Mouse (Mus musculus) limb, embryonic 11.5 days (tissue): Measurements from ENCODE around the gene Gm36864. TPM values are rescaled to one million over a fixed set of nuclear protein-coding genes. Genes with fewer than 3 reads are reported as not detected.

Source experiments
- ATAC-seq: fragments of 200-750 bp; cut with Nextera tagmentation; 2 replicates; pipeline ENCODE4 v1.8.0; 2017; ENCODE audit warnings: low read depth; ENCODE audit not compliant: insufficient number of reproducible peaks, low FRiP score, low TSS enrichment
- DNase-seq: peaks from one replicate; pipeline ENCODE4 v3.0.0-alpha.2; 2015; ENCODE audit warnings: low spot score
- H3K27ac ChIP-seq: fragments of 300-500 bp; sonication (generic); replicated peaks from 2 replicates; pipeline ENCODE4 v1.5.1; 2014; ENCODE audit warnings: low read depth, mild to moderate bottlenecking, low read length
- H3K27me3 ChIP-seq: fragments of 300-500 bp; sonication (generic); 2 replicates; pipeline ENCODE4 v1.6.1; 2014; ENCODE audit warnings: mild to moderate bottlenecking, low read length, mixed read lengths; ENCODE audit not compliant: control insufficient read depth, insufficient read depth
- H3K36me3 ChIP-seq: fragments of 300-500 bp; sonication (generic); 2 replicates; pipeline ENCODE4 v1.6.1; 2014; ENCODE audit warnings: mild to moderate bottlenecking, low read length, moderate library complexity, mixed read lengths; ENCODE audit not compliant: control insufficient read depth, insufficient read depth
- H3K4me1 ChIP-seq: fragments of 300-500 bp; sonication (generic); 2 replicates; pipeline ENCODE4 v1.6.1; 2014; ENCODE audit warnings: low read length, mixed read lengths; ENCODE audit not compliant: control insufficient read depth, insufficient read depth
- H3K4me2 ChIP-seq: fragments of 300-500 bp; sonication (generic); 2 replicates; pipeline ENCODE4 v1.6.1; 2014; ENCODE audit warnings: low read depth, mild to moderate bottlenecking, moderate library complexity; ENCODE audit not compliant: severe bottlenecking
- H3K4me3 ChIP-seq: fragments of 300-500 bp; sonication (generic); 2 replicates; pipeline ENCODE4 v1.5.1; 2014; ENCODE audit warnings: low read depth, low read length
- H3K9ac ChIP-seq: fragments of 300-500 bp; sonication (generic); 2 replicates; pipeline ENCODE4 v1.6.1; 2014; ENCODE audit warnings: mild to moderate bottlenecking, low read length
- H3K9me3 ChIP-seq: fragments of 300-500 bp; sonication (generic); 2 replicates; pipeline ENCODE4 v1.6.1; 2016; ENCODE audit warnings: low read length; ENCODE audit not compliant: control insufficient read depth
- WGBS: fragments of 180-500 bp; shearing (Covaris S2); extraction: QIAGEN DNeasy Blood & Tissue Kit; methylation state at CpG from one replicate; pipeline ENCODE4 v1.1.7; 2014; 5-methylcytosine and 5-hydroxymethylcytosine counted together
- polyA plus RNA-seq: library from polyadenylated mRNA; unstranded; fragments of >200 nt; fragmentation: Nextera tagmentation; extraction: Ambion mirVana; gene quantifications from 2 replicates; pipeline ENCODE4 v1.2.1, GENCODE M21; 2014

The Gm36864 gene
- polyA plus RNA-seq, 1 experiment from 2014 or later = not detected

DNA sequence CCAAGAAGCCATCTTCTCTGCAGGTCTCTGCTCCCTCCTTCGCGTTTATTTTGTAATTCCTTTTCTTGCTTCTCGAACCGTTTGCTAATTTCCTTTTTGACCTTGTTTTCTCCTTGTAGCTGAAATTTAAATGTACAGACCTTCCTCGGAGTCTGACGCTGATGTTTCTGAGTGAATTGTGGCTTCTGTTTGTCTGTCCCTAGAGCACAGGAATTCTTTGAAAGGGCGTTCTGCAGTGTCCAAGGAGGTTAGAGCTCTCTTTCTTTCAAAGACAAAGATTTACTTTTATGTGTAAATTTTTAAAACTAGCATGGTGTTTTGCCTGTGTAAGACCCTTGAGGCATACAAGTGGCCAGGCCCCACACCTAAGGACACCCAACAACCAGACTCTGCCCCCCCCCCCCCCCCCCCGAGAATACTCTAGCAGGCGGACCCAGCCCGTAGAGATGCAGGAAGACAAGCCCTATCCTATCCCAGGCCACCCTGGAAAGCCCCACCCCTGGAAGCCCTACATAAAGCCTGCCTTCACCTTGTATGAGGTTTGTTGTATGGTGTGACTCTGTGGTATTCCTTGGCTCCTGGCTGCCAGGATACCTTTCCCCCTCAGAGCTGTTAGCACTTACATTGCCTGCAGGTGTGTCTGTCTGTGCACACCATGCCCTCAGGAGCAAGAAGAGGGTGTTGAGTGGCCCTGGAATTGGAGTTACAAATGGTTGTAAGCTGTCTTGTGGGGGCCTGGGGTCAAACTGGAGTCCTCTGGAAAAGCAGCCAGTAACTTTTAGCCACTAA is 40.7 kb downstream of the Gm36864 start:
- H3K9me3 ChIP-seq = no peaks in the 10 kb centered on the region
- H3K4me2 ChIP-seq = no peak overlapping the region
- whole genome bisulfite sequencing = 75% methylated on average over 10 of the region's 10 CpGs
- H3K4me1 ChIP-seq = no peaks in the 10 kb centered on the region
- no peak overlapping the region for H3K4me3 ChIP-seq
- H3K27ac ChIP-seq = no peak overlapping the region
- H3K27me3 ChIP-seq = peaks cover 3% of the 10 kb centered on the region; the same call in 1 of the 2 replicates
- ATAC-seq (no peak), DNase-seq (no peak)
- no peak overlapping the region for H3K9ac ChIP-seq
- H3K36me3 ChIP-seq = no peaks in the 10 kb centered on the region

DNA sequence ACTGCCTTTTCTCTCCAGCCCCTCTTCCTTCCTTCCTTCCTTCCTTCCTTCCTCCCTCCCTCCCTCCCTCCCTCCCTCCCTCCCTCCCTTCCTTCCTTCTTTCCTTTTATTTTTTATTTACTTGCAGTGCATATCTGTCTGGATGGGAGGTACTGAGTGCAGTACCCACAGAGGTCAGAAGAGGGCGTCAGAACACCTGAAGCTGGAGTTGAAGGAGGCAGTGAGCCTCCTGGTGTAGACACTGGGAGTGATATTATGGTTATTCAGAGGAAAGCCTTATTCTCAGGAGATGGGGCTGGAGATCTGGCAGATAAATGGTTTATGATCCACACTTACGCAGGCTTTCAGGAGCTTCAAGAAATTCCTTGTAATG is 41.3 kb downstream of the Gm36864 start:
- DNase-seq = peak; percentile 66
- Histone ChIP-seq H3K9me3 (no peaks in the 10 kb centered on the region), H3K4me3 (no peak overlapping the region), H3K4me2 (no peak overlapping the region), H3K27ac (no peak overlapping the region), H3K27me3 (peaks cover 3% of the 10 kb centered on the region; the same call in 1 of the 2 replicates), H3K4me1 (no peaks in the 10 kb centered on the region), H3K36me3 (no peaks in the 10 kb centered on the region), H3K9ac (no peak overlapping the region)
- 44% methylated on average over 2 of the region's 2 CpGs for WGBS
- ATAC-seq = no peak

DNA sequence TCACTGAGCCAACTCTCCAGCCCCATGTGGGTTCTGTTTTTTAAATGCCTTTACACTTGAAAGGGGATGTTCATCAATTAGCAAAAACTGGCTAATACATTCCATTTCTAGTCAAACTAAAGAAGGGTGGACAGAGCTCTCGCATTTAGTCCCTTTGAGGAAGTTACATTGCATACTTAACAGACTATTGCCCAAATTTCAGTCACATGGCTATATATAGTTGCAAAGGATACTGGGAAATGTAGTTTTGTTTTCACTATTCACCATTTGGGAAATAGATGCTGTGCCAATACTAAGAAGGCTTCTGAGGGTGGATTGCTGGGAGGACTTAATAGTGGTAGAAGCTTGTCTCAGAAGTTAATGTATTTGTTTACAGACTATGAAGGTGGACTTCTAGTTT is 45.0 kb downstream of the Gm36864 start:
- Histone ChIP-seq H3K27ac (no peak overlapping the region), H3K9me3 (no peaks in the 10 kb centered on the region), H3K4me3 (no peak overlapping the region), H3K27me3 (no peaks in the 10 kb centered on the region), H3K9ac (no peak overlapping the region), H3K36me3 (no peaks in the 10 kb centered on the region), H3K4me1 (no peaks in the 10 kb centered on the region), H3K4me2 (no peak overlapping the region)
- 66% methylated on average over 1 of the region's 1 CpGs for WGBS
- no peak for DNase-seq
- no peak for ATAC-seq

DNA sequence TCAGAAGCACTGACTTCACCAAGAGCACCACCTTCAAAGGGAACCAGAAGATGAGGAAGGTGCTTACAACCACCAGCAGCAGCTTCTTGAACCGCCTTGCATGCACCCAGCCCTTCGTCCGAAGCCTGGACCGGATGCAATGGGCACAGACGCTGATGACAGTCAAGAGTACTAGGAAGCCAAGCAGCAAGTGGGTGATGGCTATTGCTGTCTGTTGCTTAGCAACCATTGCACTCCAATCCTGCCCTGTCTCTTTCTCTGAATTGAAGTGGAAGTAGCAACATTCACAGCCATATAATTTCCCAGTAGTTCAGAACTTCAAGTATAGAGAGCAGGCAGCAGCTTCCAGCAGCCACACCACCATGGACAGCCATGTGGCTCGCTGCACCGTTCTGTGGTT is 45.6 kb downstream of the Gm36864 start:
- WGBS = 89% methylated on average over 7 of the region's 7 CpGs

DNA sequence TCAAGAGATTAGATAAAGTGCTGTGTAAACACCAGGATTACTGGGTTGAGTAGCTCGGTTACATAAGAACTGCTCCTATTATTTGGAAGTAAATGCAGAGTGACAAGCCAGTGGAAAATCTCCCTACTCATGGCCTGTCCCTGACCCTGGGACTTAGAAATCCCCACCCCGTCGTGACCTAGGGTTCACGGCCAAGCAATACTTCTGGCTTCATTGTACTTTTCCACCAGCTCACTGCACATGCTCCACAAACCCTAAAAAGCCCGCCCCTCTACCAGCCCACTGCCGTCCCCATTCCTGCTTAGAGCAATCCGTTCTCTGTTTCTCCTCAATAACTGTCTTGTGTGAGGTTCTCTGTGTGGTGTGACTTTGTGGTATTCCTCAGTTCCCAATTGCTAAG is 51.8 kb downstream of the Gm36864 start:
- 77% methylated on average over 7 of the region's 7 CpGs for WGBS
- no peak for DNase-seq
- Histone ChIP-seq H3K4me2 (no peak overlapping the region), H3K4me3 (no peak overlapping the region), H3K27me3 (no peaks in the 10 kb centered on the region), H3K9ac (no peak overlapping the region), H3K4me1 (no peaks in the 10 kb centered on the region), H3K36me3 (no peaks in the 10 kb centered on the region), H3K9me3 (no peaks in the 10 kb centered on the region), H3K27ac (no peak overlapping the region)
- no peak for ATAC-seq

More for the DNA sequence above, 45.6 kb downstream of the Gm36864 start:
- Histone ChIP-seq H3K4me3 (no peak overlapping the region), H3K9ac (no peak overlapping the region), H3K4me1 (no peaks in the 10 kb centered on the region), H3K9me3 (no peaks in the 10 kb centered on the region), H3K27ac (no peak overlapping the region), H3K4me2 (no peak overlapping the region), H3K27me3 (no peaks in the 10 kb centered on the region), H3K36me3 (no peaks in the 10 kb centered on the region)
- ATAC-seq (no peak), DNase-seq (no peak)

DNA sequence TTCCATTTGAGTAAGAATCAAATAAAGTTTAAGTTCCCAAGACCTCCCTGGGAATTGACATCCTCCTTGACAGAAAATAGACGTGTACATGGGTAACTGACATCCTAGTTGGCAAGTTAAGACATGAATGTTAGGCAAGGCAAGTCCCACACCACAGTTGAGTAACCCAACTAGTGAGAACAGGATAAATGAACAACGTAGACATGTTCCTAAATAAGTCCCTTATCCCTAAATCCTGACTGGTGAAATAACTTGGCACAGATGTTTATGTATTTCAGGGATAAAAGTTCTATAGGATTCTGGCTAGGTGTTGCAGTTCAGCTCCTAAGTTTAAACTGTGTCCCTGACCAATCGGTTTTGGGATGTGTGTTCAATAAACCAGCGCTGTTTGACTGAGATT is 55.0 kb downstream of the Gm36864 start:
- no peaks in the 10 kb centered on the region for H3K36me3 ChIP-seq
- ATAC-seq = no peak
- no peak overlapping the region for H3K9ac ChIP-seq
- H3K4me2 ChIP-seq = no peak overlapping the region
- H3K4me3 ChIP-seq = no peak overlapping the region
- no peak overlapping the region for H3K27ac ChIP-seq
- no peaks in the 10 kb centered on the region for H3K9me3 ChIP-seq
- H3K27me3 ChIP-seq = no peaks in the 10 kb centered on the region
- WGBS = 83% methylated on average over 4 of the region's 4 CpGs
- no peak for DNase-seq
- H3K4me1 ChIP-seq = no peaks in the 10 kb centered on the region

DNA sequence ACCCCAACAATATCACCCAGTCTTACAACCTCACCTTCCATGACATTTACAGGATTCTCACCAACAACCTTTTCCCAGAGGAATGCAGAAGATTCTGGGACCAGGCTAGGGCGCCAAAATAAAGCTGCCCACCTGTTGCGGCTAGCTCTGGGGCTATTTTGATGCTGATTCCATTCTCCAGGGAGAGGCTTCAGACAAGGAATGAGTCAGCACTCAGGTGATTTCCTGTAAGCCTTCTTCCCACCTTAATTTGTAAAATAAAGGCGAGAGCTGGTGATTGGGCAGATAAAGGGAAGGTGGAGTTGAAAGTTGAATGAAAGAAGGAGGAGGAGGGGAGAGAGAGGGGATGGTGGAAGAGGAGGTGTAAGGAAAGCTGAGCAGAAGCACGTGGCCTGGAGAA is 55.4 kb downstream of the Gm36864 start:
- Histone ChIP-seq H3K4me2 (no peak overlapping the region), H3K9ac (no peak overlapping the region), H3K36me3 (no peaks in the 10 kb centered on the region), H3K9me3 (no peaks in the 10 kb centered on the region), H3K4me3 (no peak overlapping the region), H3K4me1 (no peaks in the 10 kb centered on the region), H3K27ac (no peak overlapping the region), H3K27me3 (no peaks in the 10 kb centered on the region)
- 57% methylated on average over 4 of the region's 4 CpGs for WGBS
- ATAC-seq (no peak), DNase-seq (no peak)
